Mouse (Mus musculus) embryonic facial prominence, embryonic 11.5 days (tissue): Measurements from ENCODE around the gene S100a9. TPM values are rescaled to one million over a fixed set of nuclear protein-coding genes. Genes with fewer than 3 reads are reported as not detected.
A peak's percentile ranks its signal among the peaks of the same experiment; 100 is the strongest.

Experiments
- ATAC-seq: fragments of 200-750 bp; cut with Nextera tagmentation; replicated peaks from 2 replicates; pipeline ENCODE4 v1.8.0; 2017; ENCODE audit warnings: low read depth; ENCODE audit not compliant: insufficient number of reproducible peaks, low FRiP score, low TSS enrichment
- DNase-seq: peaks from one replicate; pipeline ENCODE4 v3.0.0-alpha.2; 2015; ENCODE audit warnings: low spot score
- H3K27ac ChIP-seq: fragments of 300-500 bp; sonication (generic); replicated peaks from 2 replicates; pipeline ENCODE4 v1.5.1; 2014; ENCODE audit warnings: mild to moderate bottlenecking, low read depth, low read length, control low read depth
- H3K27me3 ChIP-seq: fragments of 300-500 bp; sonication (generic); 2 replicates; pipeline ENCODE4 v1.6.1; 2014; ENCODE audit warnings: mild to moderate bottlenecking, low read length, moderate library complexity, mixed read lengths; ENCODE audit not compliant: control insufficient read depth, insufficient read depth
- H3K36me3 ChIP-seq: fragments of 300-500 bp; sonication (generic); replicated peaks from 2 replicates; pipeline ENCODE4 v1.6.1; 2014; ENCODE audit warnings: low read depth, mild to moderate bottlenecking, low read length, moderate library complexity, mixed read lengths; ENCODE audit not compliant: control insufficient read depth, insufficient read depth
- H3K4me1 ChIP-seq: fragments of 300-500 bp; sonication (generic); 2 replicates; pipeline ENCODE4 v1.6.1; 2014; ENCODE audit warnings: low read length, mixed read lengths; ENCODE audit not compliant: control insufficient read depth, insufficient read depth
- H3K4me2 ChIP-seq: fragments of 300-500 bp; sonication (generic); 2 replicates; pipeline ENCODE4 v1.6.1; 2014; ENCODE audit warnings: low read depth, mild to moderate bottlenecking, control low read depth, low read length, moderate library complexity
- H3K4me3 ChIP-seq: fragments of 300-500 bp; sonication (generic); 2 replicates; pipeline ENCODE4 v1.5.1; 2014; ENCODE audit warnings: low read depth, low read length, control low read depth
- H3K9ac ChIP-seq: fragments of 300-500 bp; sonication (generic); replicated peaks from 2 replicates; pipeline ENCODE4 v1.6.1; 2014; ENCODE audit warnings: mild to moderate bottlenecking, control low read depth, low read length
- H3K9me3 ChIP-seq: fragments of 300-500 bp; sonication (generic); replicated peaks from 2 replicates; pipeline ENCODE4 v1.6.1; 2016; ENCODE audit warnings: mild to moderate bottlenecking, low read length, inconsistent platforms, mixed read lengths; ENCODE audit not compliant: control insufficient read depth
- WGBS: fragments of 180-500 bp; shearing (Covaris S2); extraction: QIAGEN DNeasy Blood & Tissue Kit; methylation state at CpG from one replicate; pipeline ENCODE4 v1.1.7; 2014; 5-methylcytosine and 5-hydroxymethylcytosine counted together
- polyA plus RNA-seq: library from polyadenylated mRNA; unstranded; fragments of >200 nt; fragmentation: Nextera tagmentation; extraction: Ambion mirVana; gene quantifications from 2 replicates; pipeline ENCODE4 v1.2.1, GENCODE M21; 2014

S100a9 gene
- polyA plus RNA-seq, 1 experiment from 2014 or later, result 5.7 TPM

DNA sequence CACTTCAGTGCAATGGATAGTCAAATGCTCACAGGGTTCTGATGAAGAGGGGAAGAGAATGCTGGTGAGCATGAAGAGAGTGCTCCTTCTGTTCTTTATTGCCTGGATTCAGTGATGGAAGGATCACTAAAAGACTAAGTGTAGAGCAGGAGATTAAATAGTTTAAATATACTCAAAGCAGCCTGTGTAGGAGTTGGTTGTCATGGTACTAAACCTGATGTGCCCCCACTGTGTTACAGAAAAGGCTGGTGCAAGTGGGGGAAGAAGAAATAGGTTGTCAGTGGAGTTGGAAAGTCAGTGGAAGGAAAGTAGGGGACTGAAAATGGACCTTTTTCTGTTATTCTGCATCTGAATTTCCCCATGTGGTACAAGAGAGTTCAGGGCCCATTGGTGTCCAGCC, 46.5 kb downstream of the S100a9 start:
- Histone ChIP-seq H3K4me1 (no peaks in the 10 kb centered on the region), H3K36me3 (no peaks in the 10 kb centered on the region), H3K9ac (no peak overlapping the region), H3K4me3 (no peak overlapping the region), H3K27ac (no peak overlapping the region), H3K4me2 (no peak overlapping the region), H3K9me3 (no peaks in the 10 kb centered on the region), H3K27me3 (no peaks in the 10 kb centered on the region)
- ATAC-seq, result no peak
- no peak for DNase-seq

- no peaks in the 10 kb centered on the region for H3K36me3 ChIP-seq
- WGBS, result 85% methylated on average over 1 of the region's 1 CpGs
- H3K9ac ChIP-seq, result no peak overlapping the region
- no peaks in the 10 kb centered on the region for H3K4me1 ChIP-seq
- H3K4me2 ChIP-seq, result no peak overlapping the region
- H3K27ac ChIP-seq, result no peak overlapping the region
- H3K4me3 ChIP-seq, result no peak overlapping the region
- H3K27me3 ChIP-seq, result no peaks in the 10 kb centered on the region
- DNase-seq, result no peak
- H3K9me3 ChIP-seq, result no peaks in the 10 kb centered on the region
- ATAC-seq, result no peak
Measured at GRCm38 (mm10) chr3:90647291-90647690, 48.2 kb downstream of the S100a9 start.

DNA sequence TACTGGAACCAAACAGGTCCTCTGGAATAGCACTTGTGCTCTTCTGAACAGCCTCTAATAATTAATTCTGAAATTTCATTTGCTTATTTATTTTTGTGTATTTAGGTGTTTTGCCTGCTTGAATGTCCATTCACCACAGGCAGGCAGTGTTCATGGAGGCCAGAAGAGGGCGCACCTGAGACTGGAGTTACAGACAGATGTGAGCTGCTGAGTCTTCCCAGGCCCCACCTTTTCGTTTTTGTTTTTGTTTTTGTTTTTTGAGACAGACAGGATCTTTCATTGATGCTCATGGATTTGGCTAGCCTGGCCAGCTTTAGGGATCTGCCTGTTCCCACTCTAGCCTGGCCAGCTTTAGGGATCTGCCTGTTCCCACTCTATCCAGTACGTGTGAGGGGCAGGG, 51.3 kb downstream of the S100a9 start:
- Histone ChIP-seq H3K27me3 (no peaks in the 10 kb centered on the region), H3K4me3 (no peak overlapping the region), H3K27ac (no peak overlapping the region), H3K4me2 (no peak overlapping the region), H3K36me3 (no peaks in the 10 kb centered on the region), H3K9me3 (no peaks in the 10 kb centered on the region), H3K4me1 (no peaks in the 10 kb centered on the region), H3K9ac (no peak overlapping the region)
- ATAC-seq (no peak), DNase-seq (peak; percentile 32)
- WGBS, result 53% methylated on average over 3 of the region's 3 CpGs

Other genes with a start within 250 kb of the S100a9 start
- gene Npr1, start 229.9 kb downstream of the S100a9 start, polyA plus RNA-seq, result 1.7 and 3.0 TPM in 2 replicates
- gene Ilf2, start 219.6 kb downstream of the S100a9 start, polyA plus RNA-seq, result 364 and 383 TPM in 2 replicates
- 63.3 and 65.8 TPM in 2 replicates for gene Snapin, start 204.7 kb downstream of the S100a9 start, polyA plus RNA-seq
- 126 and 132 TPM in 2 replicates for gene Chtop, start 186.2 kb downstream of the S100a9 start, polyA plus RNA-seq
- 8.4 and 13.4 TPM in 2 replicates for gene S100a1, start 181.3 kb downstream of the S100a9 start, polyA plus RNA-seq
- 12.9 and 14.6 TPM in 2 replicates for gene S100a13, start 181.3 kb downstream of the S100a9 start, polyA plus RNA-seq
- gene S100a14, start 168.9 kb downstream of the S100a9 start, polyA plus RNA-seq, result 0.32 TPM in 1 of 2 replicates, not detected in the other
- 48.2 and 52.1 TPM in 2 replicates for gene S100a16, start 158.5 kb downstream of the S100a9 start, polyA plus RNA-seq
- gene S100a3, start 135.1 kb downstream of the S100a9 start, polyA plus RNA-seq, result not detected in 2 replicates
- not detected in 2 replicates for gene S100a2, start 105.5 kb downstream of the S100a9 start, polyA plus RNA-seq
- not detected in 2 replicates for gene Gm42674, start 93.8 kb downstream of the S100a9 start, polyA plus RNA-seq
- gene S100a4, start 92.0 kb downstream of the S100a9 start, polyA plus RNA-seq, result 3.4 and 3.9 TPM in 2 replicates
- gene S100a5, start 87.2 kb downstream of the S100a9 start, polyA plus RNA-seq, result not detected in 2 replicates
- gene S100a6, start 82.8 kb downstream of the S100a9 start, polyA plus RNA-seq, result 23.7 and 25.3 TPM in 2 replicates
- not detected in 2 replicates for gene S100a7a, start 41.7 kb downstream of the S100a9 start, polyA plus RNA-seq
- 10.5 and 13.2 TPM in 2 replicates for gene S100a8, start 26.7 kb downstream of the S100a9 start, polyA plus RNA-seq
- not detected in 2 replicates for gene Pglyrp4, start 31.2 kb upstream of the S100a9 start, polyA plus RNA-seq
- not detected in 2 replicates for gene Gm5849, start 82.2 kb upstream of the S100a9 start, polyA plus RNA-seq